Mouse (Mus musculus) hindbrain, embryonic 12.5 days (tissue): ENCODE data around the gene Vdr. TPM values are rescaled to one million over a fixed set of nuclear protein-coding genes. Genes with fewer than 3 reads are reported as not detected.
"Not testable (repeated sequence)": the region's sequence is repeated elsewhere in the genome, so short reads cannot be mapped to it uniquely, and the experiment has no call there.

ENCODE experiments used
- ATAC-seq: fragments of 200-750 bp; cut with Nextera tagmentation; 2 replicates; pipeline ENCODE4 v1.8.0; 2017; ENCODE audit warnings: moderate TSS enrichment; ENCODE audit not compliant: low FRiP score
- H3K27ac ChIP-seq: fragments of 300-500 bp; sonication (generic); 2 replicates; pipeline ENCODE4 v1.5.1; 2016; ENCODE audit warnings: mild to moderate bottlenecking
- H3K27me3 ChIP-seq: fragments of 300-500 bp; sonication (generic); 2 replicates; pipeline ENCODE4 v1.6.1; 2016; ENCODE audit warnings: mild to moderate bottlenecking
- H3K36me3 ChIP-seq: fragments of 300-500 bp; sonication (generic); 2 replicates; pipeline ENCODE4 v1.6.1; 2016; ENCODE audit warnings: mild to moderate bottlenecking
- H3K4me1 ChIP-seq: fragments of 300-500 bp; sonication (generic); 2 replicates; pipeline ENCODE4 v1.6.1; 2016
- H3K4me2 ChIP-seq: fragments of 300-500 bp; sonication (generic); replicated peaks from 2 replicates; pipeline ENCODE4 v1.6.1; 2016; ENCODE audit warnings: mild to moderate bottlenecking
- H3K4me3 ChIP-seq: fragments of 300-500 bp; sonication (generic); 2 replicates; pipeline ENCODE4 v1.5.1; 2016; ENCODE audit warnings: mild to moderate bottlenecking
- H3K9ac ChIP-seq: fragments of 300-500 bp; sonication (generic); 2 replicates; pipeline ENCODE4 v1.6.1; 2016; ENCODE audit warnings: mild to moderate bottlenecking, moderate library complexity
- H3K9me3 ChIP-seq: fragments of 300-500 bp; sonication (generic); replicated peaks from 2 replicates; pipeline ENCODE4 v1.6.1; 2016; ENCODE audit warnings: mild to moderate bottlenecking
- WGBS: fragments of 180-500 bp; shearing (Covaris S2); methylation state at CpG from one replicate; pipeline ENCODE4 v1.1.7; 2016; 5-methylcytosine and 5-hydroxymethylcytosine counted together
- polyA plus RNA-seq: library from polyadenylated mRNA; unstranded; fragments of >200 nt; fragmentation: Nextera tagmentation; extraction: Ambion mirVana; gene quantifications from 2 replicates; pipeline ENCODE4 v1.2.1, GENCODE M21; 2016

The Vdr gene
- polyA plus RNA-seq, 1 experiment from 2014 or later = 0.70 TPM

DNA sequence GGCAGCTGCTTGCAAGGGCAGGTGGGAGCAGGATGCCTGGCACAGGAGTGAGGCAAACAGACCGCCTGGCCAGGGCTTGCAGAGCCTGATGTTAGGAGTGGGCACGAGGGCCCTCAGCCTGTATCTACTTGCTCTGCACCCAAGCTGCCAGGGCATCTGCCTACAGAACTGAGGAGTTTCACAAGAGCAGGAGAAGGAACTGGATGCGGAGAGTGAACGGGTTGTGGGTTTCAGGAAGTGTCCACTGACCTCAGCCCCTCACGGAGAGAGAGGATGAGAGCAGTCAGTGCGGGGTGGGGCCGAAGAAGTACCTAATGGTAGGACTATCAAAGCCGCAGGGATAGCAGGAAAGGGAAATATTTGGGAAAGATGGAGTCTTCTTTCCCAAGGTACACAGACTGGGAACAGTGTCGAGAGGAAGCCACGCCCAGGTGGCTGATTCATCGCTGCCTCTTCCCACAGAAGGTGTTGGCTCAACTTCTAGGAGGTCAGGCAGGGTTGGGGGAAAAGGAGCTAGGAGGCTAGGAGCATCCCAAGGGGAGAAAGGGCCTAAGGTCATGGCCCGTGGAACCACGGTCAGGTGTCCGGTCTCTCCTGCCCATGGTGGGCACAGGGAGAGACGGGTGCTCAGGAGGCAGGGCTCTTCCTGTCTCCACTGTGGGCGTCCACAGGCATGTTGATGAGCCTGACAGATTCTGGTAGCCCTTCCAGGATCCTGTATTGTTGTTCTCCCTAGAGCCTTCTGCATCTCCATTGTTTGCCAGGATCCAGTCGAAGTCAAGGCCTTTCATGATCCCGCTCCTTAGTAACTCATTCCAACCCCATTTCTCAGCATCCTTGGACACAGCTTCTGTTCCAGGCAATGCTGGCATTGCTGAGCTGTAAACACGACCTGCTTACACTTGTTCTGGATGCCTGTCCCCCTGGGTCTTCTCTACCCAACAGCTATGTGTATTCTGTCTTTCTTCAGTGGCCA is 39.1 kb downstream of the Vdr start:
- Histone ChIP-seq H3K9ac (no peak overlapping the region), H3K4me3 (no peak overlapping the region), H3K36me3 (no peaks in the 10 kb centered on the region), H3K27me3 (no peaks in the 10 kb centered on the region), H3K4me2 (no peak overlapping the region), H3K9me3 (0 out of 2 replicates have a peak, but pooled peaks cover 6% of the 10 kb centered on the region), H3K4me1 (no peaks in the 10 kb centered on the region), H3K27ac (no peak overlapping the region)
- WGBS = 83% methylated on average over 19 of the region's 19 CpGs
- no peak for ATAC-seq

- not testable (repeated sequence) for H3K27ac ChIP-seq, H3K9ac ChIP-seq, H3K4me2 ChIP-seq, H3K4me3 ChIP-seq, H3K36me3 ChIP-seq, H3K9me3 ChIP-seq, H3K4me1 ChIP-seq, ATAC-seq, H3K27me3 ChIP-seq
- 82% methylated on average over 4 of the region's 4 CpGs for WGBS
Measured at GRCm38 (mm10) chr15:97870116-97870515, 40.3 kb downstream of the Vdr start.

GRCm38 (mm10) chr15:97868985-97869384 is 41.4 kb downstream of the Vdr start:
- no peak overlapping the region for H3K27ac ChIP-seq
- peaks cover 3% of the 10 kb centered on the region; the same call in 1 of the 2 replicates for H3K4me1 ChIP-seq
- no peak overlapping the region for H3K4me3 ChIP-seq
- H3K9ac ChIP-seq = no peak overlapping the region
- 0 out of 2 replicates have a peak, but pooled peaks cover 6% of the 10 kb centered on the region for H3K9me3 ChIP-seq
- H3K27me3 ChIP-seq = no peaks in the 10 kb centered on the region
- H3K4me2 ChIP-seq = no peak overlapping the region
- 86% methylated on average over 6 of the region's 6 CpGs for WGBS
- no peaks in the 10 kb centered on the region for H3K36me3 ChIP-seq
- ATAC-seq = no peak

DNA sequence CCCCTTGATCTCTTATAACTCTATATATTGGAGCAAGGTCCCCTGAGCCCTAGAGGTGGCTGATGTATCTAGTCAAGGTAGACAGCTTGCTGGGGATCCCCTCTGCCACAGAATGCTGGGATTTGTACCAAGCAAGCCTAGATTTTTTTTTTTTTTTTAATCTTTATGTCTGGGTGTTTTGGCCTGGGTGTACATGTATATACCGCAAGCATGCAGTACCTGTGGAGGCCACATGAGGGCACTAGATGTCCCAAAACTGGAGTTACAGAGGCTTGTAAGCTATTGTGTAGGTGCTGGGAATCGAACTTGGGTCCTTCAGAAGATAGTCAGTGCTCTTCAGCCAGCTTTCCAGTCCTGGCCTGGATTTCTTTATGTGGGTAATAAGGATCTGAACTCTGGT is 44.4 kb downstream of the Vdr start:
- H3K27me3 ChIP-seq = no peaks in the 10 kb centered on the region; the same call in 1 of the 2 replicates
- H3K36me3 ChIP-seq = no peaks in the 10 kb centered on the region
- no peak overlapping the region for H3K4me2 ChIP-seq
- H3K4me1 ChIP-seq = peaks cover 3% of the 10 kb centered on the region; the same call in 1 of the 2 replicates
- 0 out of 2 replicates have a peak, but pooled peaks cover 6% of the 10 kb centered on the region for H3K9me3 ChIP-seq
- no peak overlapping the region for H3K4me3 ChIP-seq
- H3K27ac ChIP-seq = no peak overlapping the region
- 98% methylated on average over 2 of the region's 2 CpGs for WGBS
- no peak for ATAC-seq
- no peak overlapping the region for H3K9ac ChIP-seq

GRCm38 (mm10) chr15:97865175-97865574 is 45.3 kb downstream of the Vdr start:
- Histone ChIP-seq H3K4me1 (peaks cover 3% of the 10 kb centered on the region; the same call in 1 of the 2 replicates), H3K27me3 (no peaks in the 10 kb centered on the region; the same call in 1 of the 2 replicates), H3K27ac (no peak overlapping the region), H3K36me3 (no peaks in the 10 kb centered on the region), H3K4me3 (no peak overlapping the region), H3K9me3 (0 out of 2 replicates have a peak, but pooled peaks cover 6% of the 10 kb centered on the region), H3K4me2 (no peak overlapping the region), H3K9ac (no peak overlapping the region)
- WGBS = 82% methylated on average over 6 of the region's 6 CpGs
- no peak for ATAC-seq

DNA sequence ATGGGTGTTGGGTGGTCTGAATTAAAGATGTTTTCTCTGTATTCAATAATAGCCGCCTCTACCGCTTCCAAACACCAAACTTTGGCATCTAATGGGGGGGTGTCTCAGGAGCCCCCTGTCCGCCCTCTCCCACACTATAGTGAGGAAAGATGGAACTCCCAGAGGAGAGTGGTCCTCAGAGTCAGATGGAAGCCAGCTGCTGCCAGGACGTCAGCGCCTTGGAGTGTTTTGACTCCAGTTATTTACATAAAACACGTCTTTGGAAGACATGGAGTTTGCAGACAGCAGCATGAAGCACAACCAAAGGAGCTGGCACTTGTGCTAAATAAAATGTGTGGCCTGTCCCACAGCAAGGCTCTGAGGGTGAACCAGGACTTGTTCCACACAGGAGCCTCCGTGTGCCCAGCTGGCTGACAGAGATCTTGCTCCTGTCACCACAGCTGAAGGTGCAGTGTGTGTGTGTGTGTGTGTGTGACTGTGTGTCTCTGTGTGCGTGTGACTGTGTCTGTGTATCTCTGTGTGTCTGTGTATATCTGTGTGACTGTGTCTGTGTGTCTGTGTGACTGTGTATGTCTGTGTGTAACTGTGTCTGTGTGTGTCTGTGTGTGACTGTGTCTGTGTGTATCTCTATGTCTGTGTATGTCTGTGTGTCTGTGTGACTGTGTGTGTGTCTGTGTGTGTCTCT is 45.9 kb downstream of the Vdr start:
- H3K36me3 ChIP-seq = no peaks in the 10 kb centered on the region
- 0 out of 2 replicates have a peak, but pooled peaks cover 6% of the 10 kb centered on the region for H3K9me3 ChIP-seq
- WGBS = 64% methylated on average over 8 of the region's 8 CpGs
- no peak overlapping the region for H3K27ac ChIP-seq
- H3K4me1 ChIP-seq = peaks cover 3% of the 10 kb centered on the region; the same call in 1 of the 2 replicates
- no peak overlapping the region for H3K4me3 ChIP-seq
- ATAC-seq = no peak
- no peak overlapping the region for H3K9ac ChIP-seq
- H3K27me3 ChIP-seq = no peaks in the 10 kb centered on the region; the same call in 1 of the 2 replicates
- no peak overlapping the region for H3K4me2 ChIP-seq

DNA sequence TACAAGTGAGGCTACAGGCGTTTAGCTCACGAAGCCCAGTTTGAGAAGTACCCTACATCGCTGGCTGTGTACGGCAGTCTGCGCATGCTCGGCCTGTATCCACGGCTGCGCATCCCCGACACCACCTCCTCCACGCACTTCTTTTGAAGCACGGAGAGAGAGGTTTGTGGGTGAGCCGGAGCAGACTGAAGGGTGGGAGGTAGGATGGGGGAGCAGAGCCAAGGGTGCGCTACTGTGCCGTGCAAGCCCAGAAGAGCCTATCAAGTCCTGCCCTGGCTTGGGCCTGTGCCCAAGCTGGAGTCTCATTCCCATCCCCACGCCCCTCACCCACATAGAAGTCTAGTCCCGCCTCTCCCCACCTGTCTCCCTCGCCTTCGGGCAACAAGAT is 46.9 kb downstream of the Vdr start:
- H3K36me3 ChIP-seq = no peaks in the 10 kb centered on the region

DNA sequence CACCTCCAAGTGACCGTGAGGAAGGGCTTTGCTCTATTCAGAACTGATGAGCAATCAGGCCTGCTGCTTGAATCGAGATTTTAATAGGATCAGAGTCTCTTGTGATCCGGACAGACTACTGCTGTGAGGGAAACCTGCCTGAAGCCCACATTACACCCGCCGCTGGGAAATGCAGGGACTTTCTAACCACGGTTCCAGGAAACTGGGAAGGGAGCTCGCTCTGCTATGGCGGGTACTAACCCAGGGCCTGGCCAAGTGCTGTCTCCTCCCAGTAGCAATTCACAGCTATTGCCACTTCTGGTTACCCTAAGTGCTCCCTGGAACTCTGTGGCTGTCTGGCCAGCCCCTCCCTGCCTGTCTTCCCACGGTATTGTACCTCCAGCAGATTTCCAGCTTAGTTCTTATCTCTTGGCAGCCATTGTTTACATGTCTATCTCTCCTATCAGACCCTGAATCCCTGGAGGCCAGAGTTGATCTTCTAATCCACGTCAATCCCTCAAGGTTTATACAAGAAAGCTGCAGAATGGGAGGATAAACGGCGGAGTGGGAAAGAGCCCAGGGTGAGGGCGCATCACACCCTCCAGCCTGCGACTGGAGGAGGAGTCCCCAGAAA is 47.4 kb downstream of the Vdr start:
- H3K36me3 ChIP-seq = no peaks in the 10 kb centered on the region
- ATAC-seq = no peak
- H3K27me3 ChIP-seq = no peaks in the 10 kb centered on the region; the same call in 1 of the 2 replicates
- peaks cover 3% of the 10 kb centered on the region; the same call in 1 of the 2 replicates for H3K4me1 ChIP-seq
- no peak overlapping the region for H3K9ac ChIP-seq
- no peak overlapping the region for H3K27ac ChIP-seq
- 61% methylated on average over 14 of the region's 14 CpGs for WGBS
- H3K9me3 ChIP-seq = 0 out of 2 replicates have a peak, but pooled peaks cover 6% of the 10 kb centered on the region
- no peak overlapping the region for H3K4me3 ChIP-seq
- H3K4me2 ChIP-seq = no peak overlapping the region

More for the DNA sequence above, 46.9 kb downstream of the Vdr start:
- no peak overlapping the region for H3K27ac ChIP-seq
- WGBS = 82% methylated on average over 18 of the region's 18 CpGs
- H3K27me3 ChIP-seq = no peaks in the 10 kb centered on the region; the same call in 1 of the 2 replicates
- 0 out of 2 replicates have a peak, but pooled peaks cover 6% of the 10 kb centered on the region for H3K9me3 ChIP-seq
- no peak overlapping the region for H3K4me3 ChIP-seq
- no peak overlapping the region for H3K4me2 ChIP-seq
- H3K4me1 ChIP-seq = peaks cover 3% of the 10 kb centered on the region; the same call in 1 of the 2 replicates
- H3K9ac ChIP-seq = no peak overlapping the region
- no peak for ATAC-seq

- no peak for ATAC-seq
- H3K4me1 ChIP-seq = peaks cover 3% of the 10 kb centered on the region; the same call in 1 of the 2 replicates
- no peak overlapping the region for H3K4me3 ChIP-seq
- no peaks in the 10 kb centered on the region for H3K36me3 ChIP-seq
- H3K27me3 ChIP-seq = no peaks in the 10 kb centered on the region; the same call in 1 of the 2 replicates
- 76% methylated on average over 3 of the region's 3 CpGs for WGBS
- H3K27ac ChIP-seq = no peak overlapping the region
- H3K9ac ChIP-seq = no peak overlapping the region
- H3K4me2 ChIP-seq = no peak overlapping the region
- no peaks in the 10 kb centered on the region for H3K9me3 ChIP-seq
Measured at GRCm38 (mm10) chr15:97860353-97860752, 50.1 kb downstream of the Vdr start.

GRCm38 (mm10) chr15:97858431-97858830 is 52.0 kb downstream of the Vdr start:
- H3K36me3 ChIP-seq = no peaks in the 10 kb centered on the region
- H3K9me3 ChIP-seq = no peaks in the 10 kb centered on the region
- 82% methylated on average over 4 of the region's 4 CpGs for WGBS
- no peaks in the 10 kb centered on the region for H3K27me3 ChIP-seq
- H3K4me3 ChIP-seq = no peak overlapping the region
- H3K27ac ChIP-seq = no peak overlapping the region
- H3K4me1 ChIP-seq = no peaks in the 10 kb centered on the region
- H3K9ac ChIP-seq = no peak overlapping the region
- no peak overlapping the region for H3K4me2 ChIP-seq
- ATAC-seq = no peak

GRCm38 (mm10) chr15:97854551-97854950 is 55.9 kb downstream of the Vdr start:
- Histone ChIP-seq H3K9me3 (no peaks in the 10 kb centered on the region), H3K4me2 (no peak overlapping the region), H3K27ac (no peak overlapping the region), H3K27me3 (no peaks in the 10 kb centered on the region), H3K36me3 (no peaks in the 10 kb centered on the region), H3K4me1 (no peaks in the 10 kb centered on the region), H3K4me3 (no peak overlapping the region), H3K9ac (no peak overlapping the region)
- 67% methylated on average over 6 of the region's 6 CpGs for WGBS
- no peak for ATAC-seq

GRCm38 (mm10) chr15:97854059-97854458 is 56.4 kb downstream of the Vdr start:
- Histone ChIP-seq H3K27ac (no peak overlapping the region), H3K9ac (no peak overlapping the region)
- WGBS = 52% methylated on average over 8 of the region's 8 CpGs

More at GRCm38 (mm10) chr15:97854059-97854458, 56.4 kb downstream of the Vdr start:
- H3K4me2 ChIP-seq = no peak overlapping the region
- ATAC-seq = no peak
- H3K9me3 ChIP-seq = no peaks in the 10 kb centered on the region
- H3K4me1 ChIP-seq = no peaks in the 10 kb centered on the region; the same call in 1 of the 2 replicates
- no peaks in the 10 kb centered on the region for H3K27me3 ChIP-seq
- H3K36me3 ChIP-seq = no peaks in the 10 kb centered on the region
- no peak overlapping the region for H3K4me3 ChIP-seq
